Mouse (Mus musculus) mouse trophoblast stem cell (cell line): ENCODE results near the gene Gm42669.

ENCODE experiments used
- in situ Hi-C, 2 experiments: fragments of 300-500 bp; cut with MseI, MboI; formaldehyde crosslinking; loops; 2 replicates in 1 of 2; 3 replicates in 1 of 2; pipeline ENCODE4 v1.15.1; 2025

Gene Gm42669

GRCm38 (mm10) chr5:107521386-107521785 lies 14.0 kb downstream of the Gm42669 start:
- in situ Hi-C loops: no loop called here

GRCm38 (mm10) chr5:107521897-107522296 lies 14.5 kb downstream of the Gm42669 start:
- in situ Hi-C loops: no loop called here

GRCm38 (mm10) chr5:107524281-107524680 lies 16.9 kb downstream of the Gm42669 start:
- in situ Hi-C loops: no loop called here

DNA sequence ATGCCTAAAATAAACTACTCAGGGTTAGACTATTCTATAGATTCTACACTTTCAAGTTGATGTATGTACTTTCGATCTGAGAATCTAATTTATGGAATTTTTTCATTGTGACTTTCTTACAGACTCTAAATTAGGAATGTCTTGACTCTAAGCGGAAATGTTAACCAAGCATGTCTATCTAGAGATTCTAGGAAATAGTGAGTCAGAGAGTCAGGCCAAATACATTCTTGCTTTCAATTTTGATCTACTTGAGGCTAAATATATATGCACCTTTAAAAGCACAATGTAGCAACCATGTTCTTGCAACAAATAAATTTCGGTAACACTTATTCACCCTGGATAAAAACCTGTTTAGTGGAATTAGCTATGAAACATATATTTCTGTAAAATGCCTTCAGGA lies 21.4 kb downstream of the Gm42669 start:
- in situ Hi-C loops: no loop called here

- in situ Hi-C loops: no loop called here
Measured at GRCm38 (mm10) chr5:107533590-107533989, 26.2 kb downstream of the Gm42669 start.

DNA sequence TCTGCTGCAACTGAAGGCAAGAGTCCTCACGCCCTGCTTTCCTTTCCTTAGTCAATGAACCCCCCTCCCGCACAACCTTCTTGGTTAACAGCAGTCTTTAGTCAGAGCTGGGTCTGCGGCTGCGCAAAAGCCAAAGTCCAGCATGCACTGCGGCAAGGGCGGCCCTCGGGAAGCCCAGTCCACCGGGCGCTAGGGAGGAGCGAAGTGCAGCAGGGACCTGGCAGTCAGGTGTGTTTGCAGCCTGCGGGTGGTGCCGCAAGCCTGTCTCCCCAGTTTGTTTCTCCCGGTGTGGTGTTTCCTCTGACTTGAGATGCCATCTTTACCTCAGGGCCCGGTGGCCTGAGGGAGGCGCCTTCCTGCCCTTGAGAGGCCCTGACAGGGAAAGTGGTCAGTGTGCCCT lies 27.2 kb downstream of the Gm42669 start, which contains the start of gene 1700028K03Rik:
Gene 1700028K03Rik, plus strand, starts transcription at position 129 of the 400 bp plus-strand sequence.
- in situ Hi-C loops: no loop called here

GRCm38 (mm10) chr5:107541696-107542095 lies 34.3 kb downstream of the Gm42669 start:
- in situ Hi-C loops: no loop called here

GRCm38 (mm10) chr5:107545927-107546326 lies 38.5 kb downstream of the Gm42669 start:
- in situ Hi-C loops: no loop called here

DNA sequence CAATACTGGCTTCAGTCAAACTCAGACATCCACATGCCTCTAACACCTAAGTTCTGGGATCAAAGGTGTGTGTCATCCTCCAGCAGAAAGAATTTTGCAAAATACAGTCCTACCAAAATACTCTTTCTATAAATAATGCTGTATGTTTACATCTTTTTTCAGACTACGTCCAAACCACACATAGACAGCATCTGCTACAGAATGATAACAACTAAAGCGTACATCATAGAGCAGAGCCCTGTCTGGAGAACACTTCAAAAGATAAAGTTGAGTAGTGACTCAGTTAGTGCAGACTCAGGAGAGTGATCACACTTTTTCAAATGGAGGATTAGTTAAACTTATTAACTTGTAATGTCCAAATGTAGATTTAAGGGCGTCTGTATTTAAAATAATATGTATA lies 40.5 kb downstream of the Gm42669 start:
- in situ Hi-C loops: no loop called here

DNA sequence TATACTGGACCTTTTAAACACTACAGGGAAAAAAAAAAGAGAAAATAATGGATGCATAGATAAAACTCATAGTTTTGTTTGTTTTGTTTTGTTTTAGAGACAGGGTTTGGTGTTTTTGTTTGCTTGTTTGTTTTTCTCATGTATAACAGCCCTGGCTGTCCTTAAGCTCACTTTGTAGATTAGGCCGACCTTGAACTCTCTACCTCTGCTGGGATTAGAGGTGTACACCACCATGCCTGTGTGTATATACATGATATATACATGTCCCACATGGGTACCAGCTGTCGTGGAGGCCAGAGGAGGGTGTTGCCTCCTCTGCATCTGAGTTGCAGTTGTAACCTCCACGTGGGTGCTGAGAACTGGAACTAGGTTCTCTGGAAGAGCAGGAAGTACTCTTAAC lies 41.0 kb downstream of the Gm42669 start:
- in situ Hi-C loops: no loop called here

DNA sequence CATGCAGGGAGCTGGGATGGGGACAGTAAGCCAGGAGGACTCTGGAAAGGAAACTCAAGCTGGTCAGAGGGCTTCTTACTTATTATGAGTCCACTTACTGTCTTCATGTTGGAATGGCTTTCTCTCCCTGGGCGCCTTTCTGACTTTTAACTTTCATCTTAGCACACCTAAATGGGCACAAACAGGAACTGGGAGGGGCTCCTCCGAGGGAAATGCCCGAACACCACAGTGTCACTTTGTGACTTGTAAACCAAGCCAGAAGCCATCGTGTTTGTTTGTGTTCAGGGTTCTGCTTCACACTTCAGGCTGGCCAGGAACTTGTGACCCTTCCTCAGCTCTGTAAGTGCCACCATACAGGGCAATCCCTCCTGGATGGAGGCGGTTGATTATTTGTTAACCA lies 46.9 kb downstream of the Gm42669 start:
- in situ Hi-C loops: no loop called here

DNA sequence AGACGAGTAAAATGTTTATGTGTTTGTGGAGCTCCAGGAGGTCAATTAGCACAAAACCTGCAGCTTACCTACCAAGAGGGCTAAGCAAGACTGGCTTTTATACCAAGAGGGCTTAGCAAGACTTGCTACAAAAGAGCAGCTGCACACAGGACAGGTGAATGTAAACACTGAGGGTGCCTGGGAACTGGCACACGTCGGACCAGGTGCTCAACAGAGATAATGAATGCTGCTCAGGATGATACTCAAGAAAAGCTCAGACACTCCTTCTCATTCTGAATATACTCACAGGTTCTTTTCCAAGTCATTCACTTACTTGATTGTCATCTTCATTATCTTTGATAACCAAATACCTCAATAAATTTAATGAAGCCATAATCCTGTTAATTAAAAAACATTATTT lies 49.5 kb downstream of the Gm42669 start:
- in situ Hi-C loops: no loop called here

GRCm38 (mm10) chr5:107569148-107569547 lies 61.7 kb downstream of the Gm42669 start:
- in situ Hi-C loops: no loop called here

DNA sequence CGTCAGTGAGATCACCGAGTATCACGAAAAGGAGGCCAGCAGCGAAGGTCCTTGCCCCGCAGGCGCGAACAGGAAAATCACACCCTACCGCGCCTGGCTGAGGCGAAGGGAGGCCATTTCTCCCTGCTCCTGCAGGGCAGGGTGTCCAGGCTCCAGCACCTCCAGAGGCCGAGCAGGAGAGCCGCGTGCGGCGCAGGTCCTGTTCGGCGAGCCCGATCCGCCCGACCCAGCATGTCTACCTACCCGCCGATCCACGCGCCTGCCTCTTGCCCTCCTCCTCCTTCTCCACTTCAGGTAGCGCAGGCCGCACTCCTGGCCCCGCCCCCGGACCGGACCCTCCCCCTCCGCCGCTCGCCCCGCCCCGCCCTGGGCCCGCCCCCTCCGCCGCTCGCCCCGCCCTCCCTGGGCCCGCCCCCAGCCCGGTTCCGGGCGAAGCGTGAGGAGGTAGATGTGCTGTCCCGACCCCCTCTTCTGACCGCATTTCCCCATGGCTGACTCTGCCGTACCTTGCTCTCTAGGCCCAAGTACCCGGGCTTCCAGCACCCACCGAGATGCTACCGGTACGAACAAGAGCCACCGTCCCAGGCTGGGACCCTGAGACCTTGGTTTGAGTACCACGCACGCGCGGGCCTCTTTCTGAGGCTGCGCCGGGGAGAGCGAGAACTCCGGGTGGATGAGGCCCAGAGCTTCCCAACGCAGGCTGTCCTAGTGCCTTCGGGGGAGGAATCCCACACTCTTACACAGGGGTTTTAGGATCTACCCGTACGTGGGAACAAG lies 90.1 kb downstream of the Gm42669 start, which contains the start of the genes Rpap2 and Glmn:
Gene Rpap2, plus strand, starts transcription at position 73 of the 777 bp plus-strand sequence.
Gene Glmn, minus strand, starts transcription at position 588 of the 777 bp plus-strand sequence.
- in situ Hi-C loops: no loop called here

- in situ Hi-C loops: no loop called here
Measured at GRCm38 (mm10) chr5:107598380-107598779, 91.0 kb downstream of the Gm42669 start.

- in situ Hi-C loops: no loop called here
Measured at GRCm38 (mm10) chr5:107611224-107611623, 103.8 kb downstream of the Gm42669 start.

DNA sequence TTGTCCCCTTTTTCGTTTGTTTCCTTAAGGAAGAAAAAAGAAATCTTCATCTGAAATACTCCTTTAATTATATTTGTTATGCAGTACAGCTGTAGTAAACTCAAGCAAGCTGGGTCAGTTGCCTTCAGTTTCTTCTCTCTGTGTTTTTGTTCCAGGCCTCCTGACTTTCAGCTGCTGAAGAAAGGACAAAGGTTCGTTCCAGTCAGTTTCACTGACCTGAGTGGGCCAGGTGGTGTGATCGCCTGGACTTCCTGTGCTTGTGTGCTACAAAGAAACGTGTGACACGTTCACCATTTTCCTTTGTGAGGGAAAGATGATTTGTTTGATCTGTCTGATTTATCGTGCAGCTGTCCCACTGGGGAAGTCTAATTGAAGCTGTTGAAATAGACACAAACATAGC lies 110.6 kb downstream of the Gm42669 start:
- in situ Hi-C loops: no loop called here

DNA sequence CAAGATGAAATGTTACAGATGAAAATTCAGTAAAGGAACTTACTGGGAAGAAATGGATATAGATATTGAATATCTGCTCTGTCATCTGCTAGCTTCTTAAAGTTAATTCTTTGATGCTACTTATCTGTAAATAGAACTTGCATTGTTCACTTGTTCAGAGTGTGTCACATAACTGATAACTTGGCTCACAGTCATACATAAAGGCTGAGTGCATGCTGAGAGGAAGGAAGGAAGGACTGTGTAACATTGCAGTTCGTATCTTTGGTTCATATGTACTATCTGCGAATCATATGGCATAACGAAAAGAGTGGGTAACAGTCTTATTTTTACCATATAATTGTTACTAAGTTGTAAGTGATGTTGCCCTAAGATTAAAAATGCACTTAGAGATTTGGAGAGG lies 113.9 kb downstream of the Gm42669 start:
- in situ Hi-C loops: no loop called here
